11 mouse cellular contexts compared by ENCODE assay signal in the genomic region with DNA sequence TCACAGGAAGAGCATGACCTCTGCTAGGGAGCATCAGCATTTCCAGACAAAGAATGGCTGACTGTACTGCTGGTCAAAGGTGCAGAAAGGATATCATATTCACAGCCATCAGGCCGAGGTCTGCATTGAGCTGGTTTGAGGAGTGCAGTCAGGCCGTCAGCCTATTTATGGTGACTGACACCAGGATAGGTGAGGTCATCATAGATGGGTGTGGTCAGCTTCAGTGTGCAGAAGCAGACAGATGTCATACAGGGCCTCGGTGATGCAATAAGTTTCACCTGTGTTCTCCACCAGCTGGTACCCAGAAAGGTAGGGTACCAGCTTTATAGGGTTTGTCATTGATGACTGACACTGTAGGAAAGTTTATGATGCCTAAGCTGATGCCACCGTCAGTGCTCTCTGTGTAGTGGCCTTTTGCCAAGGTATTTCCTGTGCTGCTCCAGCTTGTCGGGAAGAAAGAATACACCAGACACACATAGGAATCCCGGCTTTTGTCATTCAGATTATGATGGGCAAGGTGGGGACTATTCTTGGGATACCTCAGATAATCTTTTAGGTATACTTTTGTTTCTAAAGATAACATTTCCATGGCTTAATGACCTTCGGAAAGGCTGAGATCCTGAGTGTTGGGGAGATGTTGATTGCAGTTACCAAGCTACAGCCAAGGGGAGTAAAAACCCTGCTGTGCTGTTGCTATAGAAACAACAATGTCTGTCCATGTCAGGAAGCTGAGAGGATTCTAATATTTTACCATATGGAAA. TPM values are rescaled to one million over a fixed set of nuclear protein-coding genes. Genes with fewer than 3 reads are reported as not detected.
DNase-seq lines count a peak whose midpoint lies in the region; ATAC-seq and TF ChIP-seq lines count a peak whose summit lies in the region.
"Had no signal": no experiment of that assay in that cellular context is flagged by ENCODE, and none has a peak within 500 bp of the region (broad histone marks: within the 10 kb centered on the region; RNA-seq: fewer than 3 reads in every experiment).

No protein-coding gene starts in this region.

- no peak overlapping the region for H3K4me3 ChIP-seq in heart, adult 2 months
- no peak overlapping the region for H3K4me3 ChIP-seq in C2C12 (ENCODE audit: insufficient read depth, poor library complexity, severe bottlenecking)
- H3K4me3 ChIP-seq in midbrain, embryonic 11.5 days (ENCODE audit: low read depth, low read length) = no peak overlapping the region
- H3K4me3 ChIP-seq: liver, embryonic 13.5 days had no signal

- no peaks in the 10 kb centered on the region for H3K79me2 ChIP-seq in heart, adult 2 months (replicated peaks; ENCODE audit: control insufficient read depth, insufficient read depth, low read length)
- H3K79me2 ChIP-seq in C2C12 (ENCODE audit: control insufficient read depth, insufficient read depth) = no peaks in the 10 kb centered on the region

- ATAC-seq in erythroid progenitor cell, adult 5-6 weeks (replicated peaks; ENCODE audit: low FRiP score, poor library complexity, severe bottlenecking) = 0 out of 2 replicates have a peak, but pooled peaks have one; percentile 52
- peak; percentile 28; the same call in 1 of the 2 replicates for ATAC-seq in midbrain, embryonic 11.5 days (ENCODE audit: low FRiP score)
- no peak for ATAC-seq in inflammation-experienced regulatory T-cells, adult 6 months

- no peak overlapping the region for H3ac ChIP-seq in C2C12 (ENCODE audit: control insufficient read depth, insufficient read length, low read depth)

- H3K9me3 ChIP-seq in midbrain, embryonic 11.5 days (ENCODE audit: control insufficient read depth, low read length) = no peaks in the 10 kb centered on the region
- H3K9me3 ChIP-seq: liver, embryonic 13.5 days had no signal

- TF ChIP-seq CTCF in heart, adult 2 months (IDR thresholded peaks at IDR 0.05) = no peak
- no peak for TF ChIP-seq CTCF in C2C12 (IDR thresholded peaks at IDR 0.05; ENCODE audit: control insufficient read depth, insufficient read depth, insufficient read length)

- TF ChIP-seq POLR2A in heart, adult 2 months (IDR thresholded peaks at IDR 0.05; ENCODE audit: insufficient read depth, low read depth, low read length) = no peak

- intact Hi-C loops in heart, adult 2 months (cut with DNase I) = no loop called here
- intact Hi-C loops in heart, postnatal 14 days (cut with DNase I) = no loop called here

- H3K27me3 ChIP-seq in heart, adult 2 months (ENCODE audit: control insufficient read depth, insufficient read depth, low read length) = no peaks in the 10 kb centered on the region
- H3K27me3 ChIP-seq in C2C12 (ENCODE audit: control insufficient read depth, insufficient read depth, insufficient read length) = no peaks in the 10 kb centered on the region
- H3K27me3 ChIP-seq in midbrain, embryonic 11.5 days (ENCODE audit: control insufficient read depth, insufficient read depth, low read length) = no peaks in the 10 kb centered on the region
- H3K27me3 ChIP-seq: liver, embryonic 13.5 days had no signal

- H3K9ac ChIP-seq in heart, adult 2 months (ENCODE audit: low read depth, low read length) = no peak overlapping the region
- H3K9ac ChIP-seq in midbrain, embryonic 11.5 days (ENCODE audit: low read length) = no peak overlapping the region
- H3K9ac ChIP-seq: liver, embryonic 13.5 days had no signal

- H3K4me1 ChIP-seq in heart, adult 2 months (ENCODE audit: control insufficient read depth, insufficient read depth, low read length) = peaks cover 17% of the 10 kb centered on the region
- H3K4me1 ChIP-seq in midbrain, embryonic 11.5 days (ENCODE audit: control insufficient read depth, insufficient read depth, low read length) = peaks cover 20% of the 10 kb centered on the region
- H3K4me1 ChIP-seq: liver, embryonic 13.5 days had no signal

- no peak for TF ChIP-seq EP300 in heart, adult 2 months (IDR thresholded peaks at IDR 0.05; ENCODE audit: insufficient read depth, low read depth, low read length)

- no peak overlapping the region for H3K4me2 ChIP-seq in midbrain, embryonic 11.5 days
- H3K4me2 ChIP-seq: liver, embryonic 13.5 days had no signal

- no peak for DNase-seq in heart, adult 2 months
- DNase-seq in heart, postnatal 14 days = no peak
- DNase-seq in midbrain, embryonic 11.5 days (ENCODE audit: low spot score, missing footprints) = peak; percentile 78
- no peak for DNase-seq in liver
- DNase-seq in urinary bladder, adult 2 months (ENCODE audit: low spot score) = no peak
- DNase-seq: adrenal gland, postnatal 36 days; kidney, postnatal 14 days; liver, embryonic 13.5 days had no signal

- 23% methylated on average over 7 of the region's 7 CpGs for WGBS in heart, adult 2 months
- WGBS in midbrain, embryonic 11.5 days = 62% methylated on average over 7 of the region's 7 CpGs

- peaks cover 2% of the 10 kb centered on the region for H3K36me3 ChIP-seq in heart, adult 2 months (ENCODE audit: control insufficient read depth, insufficient read depth, low read length)
- no peaks in the 10 kb centered on the region for H3K36me3 ChIP-seq in C2C12 (ENCODE audit: control insufficient read depth, insufficient read depth)
- H3K36me3 ChIP-seq in midbrain, embryonic 11.5 days (ENCODE audit: control insufficient read depth, insufficient read depth, low read length) = no peaks in the 10 kb centered on the region
- H3K36me3 ChIP-seq: liver, embryonic 13.5 days had no signal

- H3K79me3 ChIP-seq in C2C12 (ENCODE audit: low read depth) = no peaks in the 10 kb centered on the region

- peak overlapping the region; percentile 11 for H3K27ac ChIP-seq in heart, adult 2 months
- no peak overlapping the region for H3K27ac ChIP-seq in midbrain, embryonic 11.5 days (ENCODE audit: low read depth, low read length)
- H3K27ac ChIP-seq: liver, embryonic 13.5 days had no signal

TF ChIP-seq in C2C12, 6 proteins besides CTCF, POLR2A, EP300 and RAD21:
- TF ChIP-seq MAX (IDR thresholded peaks at IDR 0.05) (no peak), CEBPB (IDR thresholded peaks at IDR 0.05; ENCODE audit: low read depth) (peak; percentile 31)

RNA-seq across cellular contexts. Expression of gene Tubb2a, which starts 9.4 kb away (rescaled TPM):
- total RNA-seq in heart, adult 2 months (2021) = 10 to 100 TPM; 42.9 to 64.1 TPM
- 95.2 and 122 TPM in 2 replicates for polyA plus RNA-seq in heart, adult 2 months (2012; rRNA removed)
- 10 to 100 TPM; 53.6 to 68.2 TPM for total RNA-seq in heart, postnatal 14 days (2021)
- polyA plus RNA-seq in C2C12 (2012; fragmentation: generic; extraction: Trizol) = 304 TPM
- 27.7 and 29.6 TPM in 2 replicates for total RNA-seq in erythroid progenitor cell, adult 5-6 weeks (2015; ENCODE audit: low replicate concordance)
- 27.4 and 38.5 TPM in 2 replicates for total RNA-seq in erythroid progenitor cell, adult 5-6 weeks (2017; ENCODE audit: low replicate concordance)
- polyA plus RNA-seq in midbrain, embryonic 11.5 days (2014; fragmentation: Nextera tagmentation; extraction: Ambion mirVana) = 398 and 417 TPM in 2 replicates
- polyA plus RNA-seq in inflammation-experienced regulatory T-cells, adult 6 months (2017; shearing (Covaris generic)) = 1 to 10 TPM; 3.1 to 8.7 (median 8.0) TPM
- polyA plus RNA-seq in urinary bladder, adult 2 months (2012; rRNA removed) = 140 and 213 TPM in 2 replicates

RNA-seq across cellular contexts. Expression of gene Tubb2b, which starts 43.0 kb away (rescaled TPM):
- 1 to 10 TPM; 2.6 to 5.3 TPM for total RNA-seq in heart, adult 2 months (2021)
- 6.2 and 7.8 TPM in 2 replicates for polyA plus RNA-seq in heart, adult 2 months (2012; rRNA removed)
- 1 to 10 TPM; 5.2 to 8.8 TPM for total RNA-seq in heart, postnatal 14 days (2021)
- polyA plus RNA-seq in C2C12 (2012; fragmentation: generic; extraction: Trizol) = 216 TPM
- total RNA-seq in erythroid progenitor cell, adult 5-6 weeks (2015; ENCODE audit: low replicate concordance) = not detected in 2 replicates
- 1.4 TPM in 1 of 2 replicates, not detected in the other for total RNA-seq in erythroid progenitor cell, adult 5-6 weeks (2017; ENCODE audit: low replicate concordance)
- 307 and 321 TPM in 2 replicates for polyA plus RNA-seq in midbrain, embryonic 11.5 days (2014; fragmentation: Nextera tagmentation; extraction: Ambion mirVana)
- polyA plus RNA-seq in inflammation-experienced regulatory T-cells, adult 6 months (2017; shearing (Covaris generic)) = 1 to 10 TPM in 2 of 3 experiments, not detected in 1; 1.7 to 2.0 TPM
- 8.7 and 13.3 TPM in 2 replicates for polyA plus RNA-seq in urinary bladder, adult 2 months (2012; rRNA removed)

RNA-seq across cellular contexts. Expression of gene Bphl, which starts 49.8 kb away (rescaled TPM):
- total RNA-seq in heart, adult 2 months (2021) = 10 to 100 TPM; 32.5 to 35.3 TPM
- 29.8 and 43.3 TPM in 2 replicates for polyA plus RNA-seq in heart, adult 2 months (2012; rRNA removed)
- 10 to 100 TPM; 34.0 to 34.7 TPM for total RNA-seq in heart, postnatal 14 days (2021)
- polyA plus RNA-seq in C2C12 (2012; fragmentation: generic; extraction: Trizol) = 11.7 TPM
- 25.6 and 27.4 TPM in 2 replicates for total RNA-seq in erythroid progenitor cell, adult 5-6 weeks (2015; ENCODE audit: low replicate concordance)
- total RNA-seq in erythroid progenitor cell, adult 5-6 weeks (2017; ENCODE audit: low replicate concordance) = 2.7 and 4.7 TPM in 2 replicates
- 32.5 and 35.2 TPM in 2 replicates for polyA plus RNA-seq in midbrain, embryonic 11.5 days (2014; fragmentation: Nextera tagmentation; extraction: Ambion mirVana)
- polyA plus RNA-seq in inflammation-experienced regulatory T-cells, adult 6 months (2017; shearing (Covaris generic)) = 10 to 100 TPM; 11.8 to 33.6 (median 31.4) TPM
- 51.3 and 71.5 TPM in 2 replicates for polyA plus RNA-seq in urinary bladder, adult 2 months (2012; rRNA removed)

Comparison
In these comparisons a context has a peak if more than half of its experiments do, and no peak if none do; other contexts are left out.
1. RNA of gene Tubb2b, which starts 43.0 kb away (polyA plus RNA-seq): 307 to 321 TPM in midbrain, embryonic 11.5 days and 216 TPM in C2C12 (single experiment); 8.7 to 13.3 TPM in urinary bladder, adult 2 months, 6.2 to 7.8 TPM in heart, adult 2 months and 1.7 to 2.0 TPM in inflammation-experienced regulatory T-cells, adult 6 months; every median in the first group is over 10 times any median in the second.